Mouse (Mus musculus) midbrain, embryonic 16.5 days (tissue): ENCODE results near the gene Zfp945. TPM values are rescaled to one million over a fixed set of nuclear protein-coding genes. Genes with fewer than 3 reads are reported as not detected.

ENCODE experiments used
- ATAC-seq: fragments of 200-750 bp; cut with Nextera tagmentation; 2 replicates; pipeline ENCODE4 v1.8.0; 2017; ENCODE audit warnings: moderate TSS enrichment
- H3K27ac ChIP-seq: fragments of 300-500 bp; sonication (generic); 2 replicates; pipeline ENCODE4 v1.5.1; 2014; ENCODE audit warnings: mild to moderate bottlenecking, low read length, mixed read lengths
- H3K27me3 ChIP-seq: fragments of 300-500 bp; sonication (generic); 2 replicates; pipeline ENCODE4 v1.6.1; 2014; ENCODE audit warnings: low read depth, low read length, mixed read lengths; ENCODE audit not compliant: control insufficient read depth, insufficient read depth
- H3K36me3 ChIP-seq: fragments of 300-500 bp; sonication (generic); 2 replicates; pipeline ENCODE4 v1.6.1; 2014; ENCODE audit warnings: mild to moderate bottlenecking, low read length, moderate library complexity, mixed read lengths; ENCODE audit not compliant: control insufficient read depth, insufficient read depth
- H3K4me1 ChIP-seq: fragments of 300-500 bp; sonication (generic); 2 replicates; pipeline ENCODE4 v1.6.1; 2014; ENCODE audit warnings: mild to moderate bottlenecking, low read length, mixed read lengths; ENCODE audit not compliant: control insufficient read depth, insufficient read depth
- H3K4me2 ChIP-seq: fragments of 300-500 bp; sonication (generic); 2 replicates; pipeline ENCODE4 v1.6.1; 2014; ENCODE audit warnings: mild to moderate bottlenecking, low read length, mixed read lengths
- H3K4me3 ChIP-seq: fragments of 300-500 bp; sonication (generic); 2 replicates; pipeline ENCODE4 v1.5.1; 2014; ENCODE audit warnings: low read depth, mild to moderate bottlenecking, low read length, moderate library complexity, mixed read lengths
- H3K9ac ChIP-seq: fragments of 300-500 bp; sonication (generic); 2 replicates; pipeline ENCODE4 v1.6.1; 2014; ENCODE audit warnings: low read depth, low read length, mixed read lengths
- H3K9me3 ChIP-seq: fragments of 300-500 bp; sonication (generic); replicated peaks from 2 replicates; pipeline ENCODE4 v1.6.1; 2014; ENCODE audit warnings: mild to moderate bottlenecking, low read length, mixed read lengths; ENCODE audit not compliant: control insufficient read depth, poor library complexity, severe bottlenecking
- WGBS: fragments of 180-500 bp; shearing (Covaris S2); extraction: QIAGEN DNeasy Blood & Tissue Kit; methylation state at CpG from one replicate; pipeline ENCODE4 v1.1.7; 2014; 5-methylcytosine and 5-hydroxymethylcytosine counted together
- polyA plus RNA-seq: library from polyadenylated mRNA; unstranded; fragments of >200 nt; fragmentation: Nextera tagmentation; extraction: Ambion mirVana; gene quantifications from 2 replicates; pipeline ENCODE4 v1.2.1, GENCODE M21; 2015

The Zfp945 gene
- polyA plus RNA-seq, 1 experiment from 2014 or later: 18.4 TPM

DNA sequence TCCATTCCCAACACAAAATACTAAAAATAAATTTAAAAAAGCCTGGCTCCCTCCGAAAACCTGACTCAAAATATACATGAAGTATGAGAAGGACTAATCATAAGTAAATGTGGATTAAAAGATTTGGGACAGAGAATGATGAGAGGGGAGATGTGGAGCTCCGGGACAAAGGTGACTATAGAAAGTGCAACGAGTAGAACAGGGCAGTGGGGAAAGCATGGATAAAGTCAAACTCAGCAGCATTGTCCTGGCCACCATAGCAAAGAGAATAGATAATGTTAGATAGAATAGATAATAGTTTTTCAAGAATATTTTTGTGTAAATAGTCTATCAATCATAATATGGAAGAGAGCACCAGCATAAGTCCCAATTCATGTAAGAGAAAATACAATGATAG lies 48.7 kb downstream of the Zfp945 start:
- WGBS: 52% methylated on average over 3 of the region's 3 CpGs
- Histone ChIP-seq H3K36me3 (no peaks in the 10 kb centered on the region), H3K4me3 (peak overlapping the region; percentile 75), H3K27ac (peak overlapping the region; percentile 96), H3K4me2 (peak overlapping the region; percentile 60), H3K9ac (peak overlapping the region; percentile 95), H3K4me1 (peaks cover 11% of the 10 kb centered on the region), H3K27me3 (no peaks in the 10 kb centered on the region), H3K9me3 (no peaks in the 10 kb centered on the region)
- ATAC-seq: peak; percentile 29; the same call in 1 of the 2 replicates

DNA sequence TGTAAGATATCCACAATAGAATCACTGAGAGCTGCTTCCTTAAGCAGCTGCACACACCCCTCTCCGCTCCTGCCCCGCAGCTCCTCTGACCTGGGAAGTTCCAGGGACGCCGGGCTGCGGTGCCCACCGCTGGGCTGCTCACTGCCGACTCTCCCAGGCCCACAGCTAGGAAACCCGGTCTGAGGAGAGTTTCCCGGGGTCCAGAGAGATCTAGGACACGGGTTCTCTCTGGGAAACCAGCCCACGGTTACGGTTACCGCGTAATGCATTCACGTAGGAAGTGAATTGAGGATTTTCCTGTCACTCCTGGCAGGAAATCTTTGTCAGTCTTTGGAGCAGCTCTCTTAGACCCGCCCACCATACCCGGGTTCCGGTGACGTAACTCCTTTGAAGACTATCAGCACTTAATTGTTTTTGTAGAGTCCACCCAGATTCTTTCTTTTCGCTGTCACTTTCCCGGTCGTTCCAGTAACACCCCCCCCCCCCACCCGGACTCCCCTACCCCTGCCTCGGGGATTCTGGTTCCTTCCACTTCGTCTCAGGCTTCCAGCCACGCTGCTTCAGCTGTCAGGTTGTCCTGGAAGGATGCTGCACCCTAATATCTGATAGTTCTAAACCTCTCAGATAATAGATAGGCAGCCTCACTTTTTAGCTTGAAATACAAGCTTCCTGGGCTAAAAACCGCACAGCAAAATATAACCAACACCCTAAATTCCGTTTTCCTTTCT lies 49.3 kb downstream of the Zfp945 start:
- Histone ChIP-seq H3K9ac (peak overlapping the region; percentile 95), H3K9me3 (no peaks in the 10 kb centered on the region), H3K27me3 (no peaks in the 10 kb centered on the region), H3K36me3 (no peaks in the 10 kb centered on the region), H3K4me3 (peak overlapping the region; percentile 75), H3K27ac (peak overlapping the region; percentile 96), H3K4me1 (peaks cover 11% of the 10 kb centered on the region), H3K4me2 (peak overlapping the region; percentile 60)
- ATAC-seq: peak; percentile 97
- WGBS: 2% methylated on average over 28 of the region's 28 CpGs

- Histone ChIP-seq H3K27ac (no peak overlapping the region), H3K9me3 (peaks cover 30% of the 10 kb centered on the region), H3K27me3 (no peaks in the 10 kb centered on the region), H3K4me3 (no peak overlapping the region), H3K4me1 (no peaks in the 10 kb centered on the region), H3K36me3 (peaks cover 17% of the 10 kb centered on the region), H3K4me2 (no peak overlapping the region), H3K9ac (no peak overlapping the region)
- ATAC-seq: no peak
- WGBS: 68% methylated on average over 2 of the region's 2 CpGs
Observed at GRCm38 (mm10) chr17:22799707-22800106, 67.2 kb downstream of the Zfp945 start.

Other genes starting within 250 kb of the Zfp945 start
- gene Vmn2r113, start 75.8 kb upstream of the Zfp945 start, polyA plus RNA-seq: not detected in 2 replicates
- not detected in 2 replicates for gene Vmn2r-ps130, start 194.0 kb upstream of the Zfp945 start, polyA plus RNA-seq